Mouse (Mus musculus) midbrain, embryonic 14.5 days (tissue): ENCODE data around the gene Rai1. TPM values are rescaled to one million over a fixed set of nuclear protein-coding genes. Genes with fewer than 3 reads are reported as not detected.

ENCODE experiments used
- ATAC-seq: fragments of 200-750 bp; cut with Nextera tagmentation; 2 replicates; pipeline ENCODE4 v1.8.0; 2017; ENCODE audit warnings: moderate number of reproducible peaks, moderate library complexity; ENCODE audit not compliant: low FRiP score, low TSS enrichment
- DNase-seq: peaks from one replicate; pipeline ENCODE4 v3.0.0-alpha.2; 2015
- H3K27ac ChIP-seq: fragments of 300-500 bp; sonication (generic); replicated peaks from 2 replicates; pipeline ENCODE4 v1.5.1; 2014; ENCODE audit warnings: mild to moderate bottlenecking, low read depth, low read length, moderate library complexity
- H3K27me3 ChIP-seq: fragments of 300-500 bp; sonication (generic); 2 replicates; pipeline ENCODE4 v1.6.1; 2014; ENCODE audit warnings: low read length, control low read depth, mixed read lengths; ENCODE audit not compliant: control insufficient read depth, insufficient read depth
- H3K36me3 ChIP-seq: fragments of 300-500 bp; sonication (generic); 2 replicates; pipeline ENCODE4 v1.6.1; 2014; ENCODE audit warnings: low read length, control low read depth; ENCODE audit not compliant: control insufficient read depth, insufficient read depth
- H3K4me1 ChIP-seq: fragments of 300-500 bp; sonication (generic); 2 replicates; pipeline ENCODE4 v1.6.1; 2014; ENCODE audit warnings: mild to moderate bottlenecking, antibody characterized with exemption, low read length, control low read depth; ENCODE audit not compliant: control insufficient read depth, insufficient read depth
- H3K4me2 ChIP-seq: fragments of 300-500 bp; sonication (generic); 2 replicates; pipeline ENCODE4 v1.6.1; 2014; ENCODE audit warnings: mild to moderate bottlenecking, low read length, moderate library complexity
- H3K4me3 ChIP-seq: fragments of 300-500 bp; sonication (generic); replicated peaks from 2 replicates; pipeline ENCODE4 v1.5.1; 2014; ENCODE audit warnings: low read depth, low read length
- H3K9ac ChIP-seq: fragments of 300-500 bp; sonication (generic); replicated peaks from 2 replicates; pipeline ENCODE4 v1.6.1; 2014; ENCODE audit warnings: mild to moderate bottlenecking, low read length, moderate library complexity
- H3K9me3 ChIP-seq: fragments of 300-500 bp; sonication (generic); 2 replicates; pipeline ENCODE4 v1.6.1; 2016; ENCODE audit warnings: low read length, control low read depth, mixed read lengths; ENCODE audit not compliant: control insufficient read depth
- WGBS: fragments of 180-500 bp; shearing (Covaris S2); extraction: QIAGEN DNeasy Blood & Tissue Kit; methylation state at CpG from one replicate; pipeline ENCODE4 v1.1.7; 2014; 5-methylcytosine and 5-hydroxymethylcytosine counted together
- polyA plus RNA-seq: library from polyadenylated mRNA; unstranded; fragments of >200 nt; fragmentation: Nextera tagmentation; extraction: Ambion mirVana; gene quantifications from 2 replicates; pipeline ENCODE4 v1.2.1, GENCODE M21; 2014

Gene Rai1
- polyA plus RNA-seq, 1 experiment from 2014 or later, result 37.7 TPM

DNA sequence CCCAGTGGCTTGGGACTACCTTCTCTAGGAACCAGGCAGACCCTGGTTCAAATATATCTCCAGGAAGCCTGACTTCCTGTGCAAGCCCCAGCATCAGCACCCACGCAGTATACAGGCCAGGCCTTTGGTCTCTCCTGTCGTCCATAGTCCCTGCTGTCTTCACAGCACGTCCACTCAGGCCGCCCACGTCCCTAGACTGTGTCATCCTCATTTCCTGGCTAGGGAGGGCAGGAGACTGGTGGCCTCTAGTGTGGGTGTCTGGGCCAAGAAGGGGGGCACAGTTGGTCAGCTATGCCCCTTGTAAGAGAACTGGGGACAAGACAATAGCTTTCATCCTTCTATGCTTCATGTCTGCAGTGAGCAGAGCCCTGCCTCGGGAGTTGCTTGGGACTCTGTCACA lies 87.7 kb downstream of the Rai1 start:
- WGBS, result 86% methylated on average over 6 of the region's 6 CpGs
- Histone ChIP-seq H3K36me3 (peaks cover 91% of the 10 kb centered on the region), H3K9me3 (0 out of 2 replicates have a peak, but pooled peaks cover 3% of the 10 kb centered on the region), H3K27ac (no peak overlapping the region; the same call in 1 of the 2 replicates), H3K4me2 (no peak overlapping the region), H3K4me1 (no peaks in the 10 kb centered on the region), H3K4me3 (no peak overlapping the region), H3K27me3 (no peaks in the 10 kb centered on the region), H3K9ac (no peak overlapping the region)
- no peak for ATAC-seq
- DNase-seq, result no peak

DNA sequence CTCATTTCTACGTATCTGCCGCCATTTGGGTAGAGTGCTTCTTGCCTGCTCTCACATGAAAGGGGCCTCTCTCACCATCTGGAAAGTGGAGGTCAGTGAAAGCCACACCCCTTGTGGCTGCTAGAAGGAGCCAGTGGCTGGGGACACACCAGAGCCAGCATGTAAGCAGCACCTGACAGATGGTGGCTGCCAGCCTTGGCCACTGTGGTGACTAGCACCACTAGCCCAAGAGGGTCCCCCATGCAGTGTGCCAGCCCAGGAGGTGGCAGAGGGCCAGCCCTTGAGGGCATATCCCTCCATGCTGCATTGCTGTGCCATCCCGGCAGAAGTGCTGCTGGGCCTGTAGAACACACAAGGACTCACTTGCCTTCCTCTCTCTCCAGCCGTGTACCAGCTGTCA lies 88.7 kb downstream of the Rai1 start:
- H3K9ac ChIP-seq, result no peak overlapping the region
- no peak overlapping the region for H3K4me3 ChIP-seq
- DNase-seq, result no peak
- H3K9me3 ChIP-seq, result 0 out of 2 replicates have a peak, but pooled peaks cover 3% of the 10 kb centered on the region
- WGBS, result 79% methylated on average over 4 of the region's 4 CpGs
- H3K27me3 ChIP-seq, result no peaks in the 10 kb centered on the region
- H3K27ac ChIP-seq, result no peak overlapping the region
- ATAC-seq, result no peak
- peaks cover 91% of the 10 kb centered on the region for H3K36me3 ChIP-seq
- no peak overlapping the region for H3K4me2 ChIP-seq
- no peaks in the 10 kb centered on the region for H3K4me1 ChIP-seq

DNA sequence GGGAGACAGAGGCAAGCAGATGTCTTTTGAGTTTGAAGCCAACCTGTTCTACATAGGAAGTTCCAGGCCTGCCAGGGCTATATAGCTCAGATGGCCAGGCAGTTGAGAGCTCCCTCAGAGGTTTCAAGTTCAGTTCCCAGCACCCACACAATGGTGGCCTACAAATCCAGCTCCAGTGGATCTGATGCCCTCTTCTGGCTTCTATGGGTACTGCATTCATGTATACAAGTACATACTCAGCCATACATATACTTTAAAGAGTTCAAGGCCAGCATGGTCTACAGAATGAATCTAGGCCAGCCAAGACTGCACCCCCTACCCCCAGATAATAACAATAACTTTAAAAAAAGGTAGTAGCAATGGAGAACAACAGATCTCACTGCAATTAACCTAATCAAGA lies 90.3 kb downstream of the Rai1 start:
- H3K9ac ChIP-seq, result no peak overlapping the region
- H3K4me3 ChIP-seq, result no peak overlapping the region
- no peak overlapping the region for H3K27ac ChIP-seq
- peaks cover 3% of the 10 kb centered on the region for H3K4me1 ChIP-seq
- H3K36me3 ChIP-seq, result peaks cover 77% of the 10 kb centered on the region
- no peaks in the 10 kb centered on the region for H3K27me3 ChIP-seq
- peak; percentile 56 for DNase-seq
- H3K9me3 ChIP-seq, result 0 out of 2 replicates have a peak, but pooled peaks cover 3% of the 10 kb centered on the region
- H3K4me2 ChIP-seq, result no peak overlapping the region
- no peak for ATAC-seq

DNA sequence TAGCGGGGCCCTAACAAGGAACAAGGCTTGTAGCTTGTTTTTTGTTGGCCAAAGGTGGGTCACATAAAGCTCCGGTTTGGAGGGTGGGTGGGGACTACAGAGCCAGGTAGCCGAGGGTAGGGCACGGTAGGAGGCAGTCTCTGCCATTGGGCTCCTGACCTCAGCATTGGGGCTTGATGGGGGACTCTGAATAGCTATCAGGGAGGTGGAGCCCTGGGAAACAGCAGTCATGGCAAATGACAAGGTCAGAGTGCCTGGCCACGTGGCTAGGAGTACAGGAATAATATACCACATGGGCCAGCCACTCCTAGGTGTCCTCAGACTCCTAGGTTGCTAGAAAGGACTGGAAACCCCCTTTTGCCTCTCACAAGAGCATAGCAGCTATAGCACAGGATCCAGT lies 91.5 kb downstream of the Rai1 start:
- no peak for DNase-seq

DNA sequence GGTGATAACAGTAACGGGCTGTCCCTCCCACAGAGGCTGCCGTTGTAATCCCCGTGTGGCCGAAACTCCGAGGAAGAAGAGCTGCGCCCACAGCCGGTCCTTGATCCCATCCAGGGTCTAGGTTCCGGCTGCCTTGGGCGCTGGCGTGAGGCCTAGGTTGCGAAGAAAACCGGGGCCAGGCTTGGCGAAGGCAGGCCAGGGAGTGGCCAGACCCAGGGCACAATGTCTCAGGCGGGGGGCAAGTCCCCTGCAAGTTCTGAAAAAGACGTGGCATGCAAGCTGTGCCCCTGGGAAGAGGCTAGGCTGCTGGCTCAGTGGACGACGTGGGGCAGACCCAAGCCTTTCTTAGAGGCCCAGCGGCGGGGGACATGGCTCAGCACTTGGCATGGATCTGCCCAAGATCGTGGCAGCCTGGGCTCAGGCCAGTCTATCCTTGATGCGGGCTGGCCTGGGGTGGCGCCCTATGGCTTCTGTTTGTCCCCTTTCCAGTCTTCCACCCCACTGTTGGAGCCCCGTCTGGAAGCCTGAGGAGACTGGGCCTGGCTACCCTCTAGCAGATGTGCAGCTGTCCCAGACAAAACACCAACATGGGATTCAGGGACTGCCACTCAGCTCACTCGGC lies 93.3 kb downstream of the Rai1 start:
- WGBS, result 79% methylated on average over 24 of the region's 24 CpGs
- no peaks in the 10 kb centered on the region for H3K27me3 ChIP-seq
- DNase-seq, result no peak

More for the DNA sequence above, 91.5 kb downstream of the Rai1 start:
- Histone ChIP-seq H3K27ac (no peak overlapping the region), H3K36me3 (peaks cover 76% of the 10 kb centered on the region), H3K4me1 (peaks cover 5% of the 10 kb centered on the region), H3K9me3 (0 out of 2 replicates have a peak, but pooled peaks cover 3% of the 10 kb centered on the region), H3K9ac (no peak overlapping the region), H3K27me3 (no peaks in the 10 kb centered on the region), H3K4me2 (no peak overlapping the region), H3K4me3 (no peak overlapping the region)
- ATAC-seq, result no peak
- WGBS, result 87% methylated on average over 5 of the region's 5 CpGs

DNA sequence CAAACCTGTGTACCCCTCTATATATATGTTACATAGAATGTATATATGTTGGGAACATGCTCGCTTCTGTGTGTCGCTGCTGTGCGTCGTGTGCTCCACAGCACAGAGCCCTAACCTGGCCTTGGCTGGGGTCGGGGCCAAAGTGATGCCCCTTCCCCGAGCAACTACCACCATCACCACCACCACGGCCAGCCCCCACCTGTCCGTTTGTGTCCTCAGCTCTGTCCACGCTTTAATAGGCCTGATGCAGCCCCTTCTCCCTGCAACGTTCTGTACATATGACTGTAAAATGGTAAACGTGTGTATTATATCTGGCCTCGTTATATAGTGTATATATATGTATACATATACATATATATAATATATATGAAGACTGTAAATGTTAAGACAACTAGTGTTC lies 93.8 kb downstream of the Rai1 start:
- Histone ChIP-seq H3K9ac (no peak overlapping the region), H3K36me3 (peaks cover 82% of the 10 kb centered on the region), H3K4me3 (no peak overlapping the region), H3K27ac (no peak overlapping the region), H3K4me1 (peaks cover 9% of the 10 kb centered on the region), H3K27me3 (no peaks in the 10 kb centered on the region), H3K9me3 (0 out of 2 replicates have a peak, but pooled peaks cover 3% of the 10 kb centered on the region), H3K4me2 (no peak overlapping the region)
- no peak for DNase-seq
- ATAC-seq, result no peak
- 90% methylated on average over 12 of the region's 12 CpGs for WGBS

More for the DNA sequence above, 93.3 kb downstream of the Rai1 start:
- no peak for ATAC-seq
- H3K9ac ChIP-seq, result no peak overlapping the region
- no peak overlapping the region for H3K4me2 ChIP-seq
- H3K4me1 ChIP-seq, result peaks cover 8% of the 10 kb centered on the region
- H3K36me3 ChIP-seq, result peaks cover 79% of the 10 kb centered on the region
- no peak overlapping the region for H3K4me3 ChIP-seq
- H3K9me3 ChIP-seq, result 0 out of 2 replicates have a peak, but pooled peaks cover 3% of the 10 kb centered on the region
- no peak overlapping the region for H3K27ac ChIP-seq

DNA sequence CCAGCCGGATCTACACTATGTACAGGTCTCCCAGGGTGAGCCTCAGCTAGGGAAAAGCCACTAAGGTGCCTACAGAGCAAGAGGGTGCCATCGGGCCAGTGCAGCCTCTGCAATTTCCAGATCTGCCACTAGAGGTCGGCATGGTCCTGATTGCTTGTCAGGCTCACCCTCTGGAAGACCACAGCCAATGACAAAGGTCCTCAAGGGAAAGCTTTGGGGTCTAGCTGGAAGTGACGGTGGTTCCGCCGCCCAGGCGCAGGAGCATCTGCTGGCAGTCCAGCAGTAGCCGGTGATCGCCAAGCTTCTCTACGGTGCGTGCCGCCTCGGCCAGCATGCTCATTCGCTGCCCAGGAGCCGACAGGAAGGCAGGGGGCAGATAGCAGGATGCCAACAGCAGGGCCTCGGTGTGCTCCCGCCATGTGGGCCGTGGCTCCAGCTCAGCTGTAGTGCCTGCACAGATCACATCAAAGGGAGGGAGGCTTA lies 94.9 kb downstream of the Rai1 start:
- WGBS, result 9% methylated on average over 18 of the region's 18 CpGs

DNA sequence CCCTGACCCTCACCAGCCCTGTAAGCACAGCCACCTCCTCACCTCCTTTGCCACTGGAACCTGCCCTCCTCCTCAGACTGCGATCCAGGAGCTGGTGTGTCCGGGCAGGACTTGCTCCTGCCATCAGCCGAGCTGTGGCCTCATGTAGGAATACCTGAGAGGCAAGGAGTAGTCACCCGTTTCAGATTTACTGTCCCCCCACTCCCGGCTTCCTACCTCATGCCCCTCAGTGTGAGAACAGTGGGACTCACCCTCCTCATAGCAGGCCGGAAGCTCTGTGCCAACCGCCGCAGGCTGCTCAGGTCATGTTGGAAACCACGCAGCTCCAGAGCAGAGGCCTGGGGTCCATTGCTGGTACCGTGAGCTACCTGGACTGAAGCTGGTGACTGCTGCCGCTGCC lies 95.6 kb downstream of the Rai1 start:
- no peak for ATAC-seq
- Histone ChIP-seq H3K27me3 (no peaks in the 10 kb centered on the region), H3K9ac (peak overlapping the region; percentile 38; the same call in 1 of the 2 replicates), H3K4me3 (no peak overlapping the region), H3K9me3 (no peaks in the 10 kb centered on the region), H3K27ac (peak overlapping the region; percentile 79), H3K4me1 (peaks cover 9% of the 10 kb centered on the region), H3K4me2 (no peak overlapping the region), H3K36me3 (peaks cover 78% of the 10 kb centered on the region)
- DNase-seq, result no peak
- WGBS, result 89% methylated on average over 11 of the region's 11 CpGs

More for the DNA sequence above, 94.9 kb downstream of the Rai1 start:
- H3K36me3 ChIP-seq, result peaks cover 80% of the 10 kb centered on the region
- 0 out of 2 replicates have a peak, but pooled peaks cover 3% of the 10 kb centered on the region for H3K9me3 ChIP-seq
- no peak overlapping the region for H3K4me3 ChIP-seq
- DNase-seq (peak; percentile 96), ATAC-seq (peak; percentile 81)
- H3K27me3 ChIP-seq, result no peaks in the 10 kb centered on the region
- H3K9ac ChIP-seq, result peak overlapping the region; percentile 38
- peak overlapping the region; percentile 79 for H3K27ac ChIP-seq
- peak overlapping the region; percentile 18 for H3K4me2 ChIP-seq
- H3K4me1 ChIP-seq, result peaks cover 9% of the 10 kb centered on the region
